Mouse (Mus musculus) yolk sac, embryonic 10.5 days (tissue): ENCODE data around the gene Matn1.

Experiments used
- DNase-seq: peaks from one replicate; pipeline ENCODE4 v3.0.0-alpha.2; 2017; ENCODE audit warnings: low spot score

Matn1 gene

GRCm38 (mm10) chr4:130984416-130985182, 40.4 kb downstream of the Matn1 start:
- DNase-seq: no peak

DNA sequence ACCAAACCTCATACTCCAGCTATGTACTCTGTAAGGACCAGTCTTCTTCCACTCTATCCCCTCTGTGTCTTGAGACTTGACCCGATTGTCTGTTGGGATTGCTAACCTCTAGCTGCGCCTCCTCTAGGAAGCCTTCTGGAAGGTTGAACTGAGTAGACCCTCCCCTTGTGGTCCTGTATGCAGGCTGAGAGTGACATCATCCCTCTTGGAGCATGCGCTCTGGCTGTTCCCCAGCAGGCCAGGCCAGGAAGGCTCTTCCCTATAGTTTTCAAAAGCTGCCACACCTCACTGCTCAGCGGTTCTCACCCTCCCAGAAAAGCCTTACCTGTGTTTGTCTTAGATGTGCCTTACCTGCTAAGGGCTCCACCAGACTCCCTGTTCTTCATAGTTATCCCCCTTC, 42.9 kb downstream of the Matn1 start:
- DNase-seq: no peak

GRCm38 (mm10) chr4:130988219-130988839, 44.1 kb downstream of the Matn1 start:
- no peak for DNase-seq

DNA sequence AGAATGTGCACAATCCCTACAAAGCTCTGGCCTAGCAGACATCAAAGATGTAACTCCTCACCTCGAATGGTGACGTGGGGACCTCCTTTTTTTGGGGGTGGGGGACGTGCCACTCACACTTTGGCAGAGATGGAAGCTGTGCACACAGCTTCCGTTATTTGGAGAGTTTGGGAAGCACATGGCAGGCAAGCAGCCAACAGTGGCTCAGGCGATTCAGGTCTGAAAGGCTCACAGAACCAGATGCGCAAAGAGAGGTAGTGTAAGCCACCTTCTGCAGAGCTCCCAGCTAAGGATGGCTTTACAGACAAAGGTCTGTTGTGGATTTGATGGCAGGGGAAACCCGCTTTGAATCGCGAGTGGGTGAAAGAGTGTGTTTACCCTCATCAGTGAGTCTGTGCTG, 45.0 kb downstream of the Matn1 start:
- DNase-seq: no peak

- no peak for DNase-seq
These were observed 46.8 kb downstream of the Matn1 start for GRCm38 (mm10) chr4:130990966-130991365.

GRCm38 (mm10) chr4:130994556-130994955, 50.4 kb downstream of the Matn1 start:
- DNase-seq: no peak

- DNase-seq: no peak
These were observed 55.8 kb downstream of the Matn1 start for GRCm38 (mm10) chr4:130999744-131000527.

- DNase-seq: no peak
These were observed 56.5 kb downstream of the Matn1 start for GRCm38 (mm10) chr4:131000614-131001178.
